Mouse (Mus musculus) ZHBTc4 (cell line): ENCODE data around the gene Mars.

ENCODE experiments used
- DNase-seq: peaks from one replicate; pipeline ENCODE4 v3.0.0-alpha.2; 2011; ENCODE audit warnings: low read depth, low spot score

Mars gene

DNA sequence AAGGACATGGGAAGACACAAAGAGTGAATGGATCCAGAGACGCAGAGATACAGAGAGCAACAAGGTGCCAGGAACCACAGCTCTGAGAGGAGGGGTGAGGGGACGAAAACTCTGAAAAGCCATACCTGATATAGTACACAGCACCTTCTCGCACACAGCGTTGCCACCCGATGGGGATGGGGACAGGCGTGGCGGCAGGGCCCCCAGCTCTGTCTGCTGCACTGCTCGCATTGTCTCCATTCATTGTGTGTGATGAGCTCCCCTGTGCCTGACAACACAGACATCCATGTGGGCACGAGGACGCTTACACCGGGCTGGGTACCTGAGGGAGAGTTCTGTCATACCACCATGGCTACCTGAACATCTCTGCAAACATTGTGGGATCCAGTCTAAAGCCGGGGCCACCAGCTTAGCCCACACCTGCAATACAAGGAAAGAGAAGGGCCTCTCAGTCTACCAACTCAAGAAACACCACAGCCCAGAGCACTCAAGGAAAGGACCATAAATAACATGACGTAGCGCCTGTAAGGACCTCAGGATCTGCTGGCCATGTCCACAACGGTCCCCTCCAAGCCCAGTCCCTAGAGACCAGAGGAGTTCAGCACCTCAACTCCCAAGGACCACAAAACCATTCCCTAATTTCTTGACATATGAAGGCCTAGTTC is 24.2 kb downstream of the Mars start:
- no peak for DNase-seq

DNA sequence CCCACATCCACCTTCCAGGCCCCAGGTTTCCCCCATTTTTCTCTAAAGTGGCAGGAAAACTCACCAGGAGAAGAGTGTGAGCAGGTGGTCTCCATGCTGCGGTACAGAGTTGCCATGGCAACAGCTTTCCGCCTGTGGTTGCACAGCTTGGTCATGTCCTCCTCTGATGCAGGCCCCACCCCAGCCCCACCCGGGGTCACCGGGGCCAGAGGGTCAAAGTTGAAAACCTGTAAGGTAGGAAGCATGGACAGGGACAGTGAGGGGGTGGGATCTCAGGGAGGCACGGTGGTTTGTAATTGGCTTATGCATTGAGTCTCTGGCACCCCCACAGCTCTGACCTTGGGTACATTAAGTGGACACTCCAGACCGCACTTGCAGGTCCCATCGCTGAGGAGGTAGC is 24.9 kb downstream of the Mars start:
- no peak for DNase-seq

- DNase-seq = no peak
Observed at GRCm38 (mm10) chr10:127286194-127286593, 25.4 kb downstream of the Mars start.

DNA sequence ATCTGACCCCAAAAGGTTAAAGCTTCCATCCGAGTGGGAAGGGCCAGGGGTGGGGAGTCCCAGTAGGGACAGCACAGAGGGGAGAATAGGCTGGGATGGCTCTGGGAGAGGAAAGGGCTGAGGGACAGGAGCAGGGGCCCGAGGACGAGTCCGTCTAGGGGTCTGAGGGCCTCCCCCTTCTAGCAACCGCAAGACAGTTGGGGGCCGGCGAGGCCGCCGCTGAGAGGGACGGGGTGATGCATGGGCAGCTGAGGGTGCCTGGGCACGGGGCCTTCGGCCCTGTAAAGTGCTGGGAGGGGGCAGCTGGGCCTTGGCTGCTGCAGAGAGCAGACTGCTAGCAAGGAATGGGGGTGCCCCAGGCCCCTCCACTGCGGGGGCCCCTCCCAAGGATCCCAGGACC is 25.9 kb downstream of the Mars start:
- no peak for DNase-seq

GRCm38 (mm10) chr10:127284724-127285500 is 26.7 kb downstream of the Mars start:
- no peak for DNase-seq

DNA sequence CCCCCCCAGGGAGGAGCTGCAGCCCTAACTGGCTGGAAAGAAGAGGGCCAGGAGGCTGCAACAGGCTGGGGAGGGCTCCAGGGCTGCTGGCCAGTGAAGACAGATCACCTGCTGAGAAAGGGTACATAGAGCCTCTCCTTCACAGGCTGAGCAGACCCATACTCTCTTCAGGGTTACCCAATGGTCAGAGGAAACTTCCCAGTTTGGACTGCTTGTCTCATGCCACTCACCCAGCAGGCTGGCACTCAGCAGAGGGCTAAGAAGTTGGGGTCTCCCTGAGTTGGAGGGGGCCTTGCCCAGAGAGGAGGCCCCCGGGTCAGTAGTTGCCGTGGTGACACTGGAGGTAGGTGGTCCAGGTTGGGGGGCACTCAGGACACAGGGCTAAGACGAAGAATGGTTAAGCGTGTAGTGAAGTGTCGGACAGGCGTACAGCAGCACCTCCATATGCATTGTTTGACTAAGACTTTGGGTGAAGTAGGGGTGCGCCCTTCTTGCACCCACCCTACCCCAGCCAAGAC is 27.4 kb downstream of the Mars start:
- no peak for DNase-seq

DNA sequence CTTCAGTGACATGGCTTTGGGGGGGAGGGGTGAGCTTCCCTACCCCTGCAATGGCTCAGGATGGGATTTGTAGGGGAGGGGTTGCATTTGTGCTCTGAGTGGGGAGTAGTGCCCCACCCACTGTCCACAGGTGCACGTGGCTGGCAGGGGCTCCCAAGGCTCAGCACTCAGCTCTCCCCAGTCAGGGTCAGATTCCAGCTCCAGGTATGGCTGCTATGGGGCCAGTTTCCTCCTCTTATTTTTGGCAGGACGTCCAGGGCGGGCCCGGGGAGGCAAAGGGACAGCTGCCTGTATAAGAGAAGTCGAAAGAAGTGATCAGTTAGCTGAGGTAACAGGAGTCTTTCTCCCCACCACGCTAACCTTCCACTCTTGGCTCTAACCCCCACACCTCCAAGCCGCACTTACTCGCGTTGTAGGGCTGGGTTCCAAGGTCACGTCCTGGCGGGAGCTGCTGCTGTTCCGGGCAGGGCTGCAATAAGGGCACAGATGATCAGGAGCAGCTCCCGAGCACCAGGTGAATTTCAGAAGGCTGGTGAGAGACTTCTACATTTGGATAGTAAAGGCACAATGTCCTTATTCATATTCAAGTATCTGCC is 28.9 kb downstream of the Mars start:
- peak; percentile 56 for DNase-seq

DNA sequence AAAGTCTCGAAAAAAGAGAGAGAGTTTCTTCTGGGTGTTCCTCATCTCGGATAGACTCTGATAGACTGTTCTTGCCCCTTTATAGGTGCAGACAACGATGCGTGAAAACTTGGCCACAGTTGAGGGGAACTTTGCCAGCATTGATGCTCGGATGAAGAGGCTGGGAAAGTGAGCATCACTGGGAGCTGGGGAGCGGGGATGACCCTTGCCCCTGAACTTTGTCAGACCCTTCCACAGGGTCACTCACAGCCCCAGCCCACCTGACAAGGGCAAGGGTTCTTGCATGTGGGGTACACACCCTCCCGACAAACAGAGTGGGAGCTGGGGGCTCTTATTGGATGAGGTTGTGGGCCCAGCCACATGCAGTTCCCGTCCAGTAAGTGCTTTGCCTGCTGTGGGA is 30.3 kb downstream of the Mars start:
- no peak for DNase-seq

DNA sequence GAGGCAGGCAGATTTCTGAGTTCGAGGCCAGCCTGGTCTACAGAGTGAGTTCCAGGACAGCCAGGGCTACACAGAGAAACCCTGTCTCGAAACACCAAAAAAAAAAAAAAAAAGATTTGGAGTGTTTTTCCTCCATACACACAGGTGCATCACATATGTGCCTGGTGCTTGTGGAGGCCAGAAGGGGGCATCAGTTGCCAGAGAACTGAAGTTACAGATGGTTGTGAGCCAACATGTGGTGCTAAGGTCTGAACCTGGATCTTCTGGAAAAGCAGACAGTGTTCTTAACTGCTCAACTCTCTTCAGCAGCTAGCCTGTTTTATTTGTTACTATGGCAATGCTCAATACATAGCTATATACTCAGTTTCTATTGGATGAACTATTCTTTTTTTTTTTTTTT is 31.9 kb downstream of the Mars start:
- DNase-seq = no peak

DNA sequence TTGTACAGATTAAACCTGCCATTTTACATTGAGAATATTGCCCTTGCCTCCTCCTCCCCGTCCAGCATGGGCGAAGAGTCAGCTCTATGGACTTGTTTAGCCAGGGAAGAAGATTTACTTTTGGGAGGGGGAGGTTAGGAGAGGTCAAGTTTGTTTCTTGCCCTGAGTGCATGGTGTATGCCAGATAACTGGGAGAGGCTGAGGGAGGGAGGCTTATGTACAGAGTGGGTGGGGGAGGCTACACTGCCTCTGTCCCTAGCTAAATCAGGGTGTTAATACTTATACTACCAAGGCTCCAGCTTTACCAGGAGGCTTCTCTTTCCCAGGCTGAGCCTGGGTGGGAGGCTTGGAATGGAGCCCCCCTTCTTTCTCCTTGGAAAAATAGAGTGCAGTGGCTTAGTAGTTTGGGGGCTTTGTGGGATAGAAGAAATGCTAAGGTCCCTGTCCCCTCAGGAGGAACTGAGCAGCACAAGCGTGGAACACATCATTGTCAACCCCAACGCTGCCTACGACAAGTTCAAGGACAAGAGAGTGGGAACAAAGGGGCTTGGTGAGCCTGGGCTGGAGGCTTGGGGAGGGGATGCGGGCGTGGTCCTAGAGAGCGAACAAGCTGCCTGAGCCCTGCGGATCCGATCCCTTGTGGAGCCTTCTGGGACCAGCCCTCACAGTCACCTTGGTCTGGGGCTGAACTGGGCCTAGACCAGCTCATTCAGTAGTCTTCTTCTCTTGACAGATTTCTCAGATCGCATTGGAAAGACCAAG is 37.1 kb downstream of the Mars start:
- peak; percentile 94 for DNase-seq

GRCm38 (mm10) chr10:127272371-127272770 is 39.2 kb downstream of the Mars start:
- no peak for DNase-seq

DNA sequence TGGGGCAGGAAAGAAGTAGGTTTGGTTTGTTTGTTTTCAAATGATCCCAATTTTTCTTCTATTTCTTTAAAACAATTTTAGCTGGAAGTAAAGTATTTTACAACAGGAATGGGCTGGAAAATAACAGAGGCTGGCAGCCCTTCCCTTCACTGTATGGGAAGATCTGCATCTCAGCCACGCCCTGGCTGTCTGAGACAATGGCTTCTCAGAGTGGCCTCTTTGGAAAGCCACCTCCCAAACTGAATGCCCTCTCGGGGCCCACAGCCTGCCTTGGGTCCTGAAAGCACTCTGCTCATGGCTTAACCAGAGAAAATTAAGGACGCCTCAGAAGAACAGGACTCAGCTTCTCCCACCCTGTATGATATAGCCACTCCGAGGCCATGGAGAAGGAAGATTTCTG is 41.7 kb downstream of the Mars start:
- DNase-seq = peak; percentile 82

- no peak for DNase-seq
Observed at GRCm38 (mm10) chr10:127269036-127269435, 42.5 kb downstream of the Mars start.

DNA sequence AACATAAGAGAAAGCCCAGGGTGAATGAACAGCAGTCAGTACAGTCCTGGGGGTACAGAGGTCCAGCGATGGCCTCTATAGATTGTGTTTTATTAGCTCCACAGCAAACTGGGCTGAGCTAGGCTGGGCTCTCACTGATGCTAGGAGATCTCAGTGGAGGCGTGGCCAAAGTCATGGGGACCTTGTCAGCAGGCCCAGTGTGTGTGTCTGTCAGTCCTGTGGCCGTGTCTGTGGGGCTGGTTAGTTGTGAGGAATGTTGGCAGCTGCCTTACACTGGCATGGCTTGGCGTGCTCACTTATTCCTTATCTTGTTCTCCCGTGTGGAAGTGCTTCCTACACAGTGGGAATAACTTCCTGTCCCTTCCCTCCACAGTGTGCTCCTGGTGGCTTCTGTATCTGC is 43.2 kb downstream of the Mars start:
- DNase-seq = no peak

GRCm38 (mm10) chr10:127267318-127267717 is 44.3 kb downstream of the Mars start:
- DNase-seq = no peak

DNA sequence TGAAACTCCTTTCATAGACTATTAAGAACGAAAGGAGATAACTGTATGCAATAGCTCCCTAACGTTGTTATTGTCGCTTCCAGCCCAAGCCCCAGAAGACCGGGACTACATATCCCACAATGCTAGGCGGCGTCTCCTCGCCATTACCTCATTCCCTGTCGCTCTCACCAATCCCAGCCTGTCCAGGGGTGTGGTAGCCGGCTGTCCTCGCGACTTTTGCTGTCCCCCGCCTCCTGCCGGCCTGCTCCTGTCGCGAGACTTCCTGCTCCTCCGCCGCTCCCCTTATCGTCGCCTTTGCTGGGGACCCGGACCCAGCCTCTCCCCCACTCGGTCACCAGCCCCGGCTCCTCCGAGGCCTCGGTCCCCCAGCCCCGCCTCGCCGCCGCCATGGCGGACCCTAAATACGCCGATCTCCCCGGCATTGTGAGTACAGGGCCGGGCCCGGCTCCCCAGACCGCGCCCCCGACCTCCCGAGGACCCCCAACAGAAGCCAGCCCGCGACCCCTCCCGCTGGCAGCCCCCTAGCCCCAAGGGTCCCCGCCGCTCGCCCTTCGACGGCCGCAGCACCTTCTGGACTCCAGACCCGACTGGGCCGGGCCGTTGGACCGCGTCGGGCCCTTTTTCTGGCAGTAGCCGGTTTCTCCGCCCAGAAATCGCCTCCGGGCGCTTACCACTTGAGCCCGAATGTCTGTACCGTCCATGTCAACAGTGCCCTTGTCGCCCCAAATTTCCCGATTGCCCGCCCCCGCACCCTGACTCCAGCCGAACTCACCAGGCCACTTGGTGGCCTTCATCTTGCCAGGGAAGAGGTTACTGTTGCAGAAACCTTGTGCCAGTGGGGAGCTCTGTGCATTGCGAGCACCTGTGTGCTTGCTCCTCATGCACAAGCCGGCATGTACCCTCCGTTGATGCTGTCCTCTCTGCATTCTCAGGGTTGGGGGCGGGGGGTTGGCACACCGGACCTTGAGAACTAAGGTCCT is 45.2 kb downstream of the Mars start, which contains the start of gene Dctn2:
Gene Dctn2 (plus strand): TSS at position 257 of the 980 bp plus-strand sequence.
- peak; percentile 97 for DNase-seq

DNA sequence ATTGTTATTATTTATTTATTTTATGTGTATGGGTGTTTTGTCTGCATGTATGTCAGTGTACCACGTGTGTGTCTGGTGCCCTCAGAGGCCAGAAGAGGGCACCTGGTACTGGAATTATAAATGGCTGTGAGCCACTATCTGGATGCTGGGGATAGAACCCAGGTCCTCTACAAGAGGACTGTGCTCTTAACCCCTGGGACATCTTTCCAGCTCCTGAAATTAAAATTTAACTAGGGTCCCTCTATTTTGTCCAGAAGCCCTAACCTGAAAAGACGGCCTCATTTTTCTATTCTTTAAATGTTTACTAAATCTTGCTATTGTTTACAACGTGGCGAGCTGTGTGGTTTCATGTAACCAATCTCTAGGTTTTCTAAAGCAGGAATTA is 45.9 kb downstream of the Mars start:
- DNase-seq = no peak

GRCm38 (mm10) chr10:127264971-127265370 is 46.6 kb downstream of the Mars start:
- DNase-seq = peak; percentile 64

DNA sequence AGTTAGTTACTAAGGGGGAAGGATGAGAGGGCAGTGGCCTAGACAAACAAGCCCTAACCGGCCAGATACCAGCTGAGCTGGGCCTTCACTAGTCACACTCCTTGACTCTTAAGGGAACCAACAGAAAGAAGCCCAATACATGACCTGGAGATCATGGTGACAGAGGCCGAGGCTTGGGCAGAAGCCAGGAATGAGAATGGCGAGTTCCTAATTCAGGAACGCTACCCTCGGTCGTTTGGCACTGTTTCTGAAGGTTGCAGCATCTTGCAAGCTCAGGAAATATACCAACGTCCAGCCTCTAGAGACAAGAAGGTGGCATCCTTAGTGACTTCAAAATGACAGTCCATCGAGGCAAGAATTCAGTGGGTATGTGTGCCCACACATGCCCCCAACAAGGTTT is 47.2 kb downstream of the Mars start:
- DNase-seq = no peak

DNA sequence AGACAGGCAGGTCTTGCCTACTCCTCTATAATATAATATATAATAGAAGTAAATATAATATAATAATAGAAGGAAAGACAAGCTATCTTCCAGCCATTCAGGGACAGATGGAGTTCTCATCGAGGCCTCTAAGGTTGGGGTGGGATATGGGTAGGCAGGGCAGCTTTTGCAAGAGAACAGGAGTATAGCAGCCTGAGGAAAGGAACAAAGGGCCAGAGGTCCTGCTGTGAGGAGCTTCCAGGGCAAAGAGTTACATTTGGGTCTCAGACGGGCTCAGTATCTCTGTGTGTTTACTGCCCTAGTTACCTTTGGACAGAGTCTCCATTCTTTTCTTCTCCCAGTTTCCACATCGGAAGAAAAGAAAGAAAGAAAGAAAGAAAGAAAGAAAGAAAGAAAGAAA is 48.0 kb downstream of the Mars start:
- DNase-seq = peak; percentile 69
